Mouse (Mus musculus): ENCODE results near the gene Nme9. TPM values are rescaled to one million over a fixed set of nuclear protein-coding genes. Genes with fewer than 3 reads are reported as not detected.

Gene Nme9
- polyA plus RNA-seq, 1 experiment from 2014 or later: 3.3 TPM

- H3K27me3 ChIP-seq (replicated peaks; ENCODE audit: control insufficient read depth, insufficient read depth, low read length): no peaks in the 10 kb centered on the region
- no peak overlapping the region for H3K9ac ChIP-seq (ENCODE audit: low read depth, low read length)
- ATAC-seq (ENCODE audit: low read depth) (no peak), DNase-seq (ENCODE audit: low spot score) (no peak)
- H3K27ac ChIP-seq (replicated peaks; ENCODE audit: low read depth, low read length): no peak overlapping the region
- H3K4me3 ChIP-seq (ENCODE audit: low read depth, low read length): no peak overlapping the region
- no peak overlapping the region for H3K4me2 ChIP-seq (ENCODE audit: low read depth, low read length)
- no peaks in the 10 kb centered on the region for H3K4me1 ChIP-seq (ENCODE audit: control insufficient read depth, insufficient read depth, low read length)
- H3K36me3 ChIP-seq (ENCODE audit: control insufficient read depth, insufficient read depth, low read length): peaks cover 5% of the 10 kb centered on the region; the same call in 1 of the 2 replicates
- H3K9me3 ChIP-seq (ENCODE audit: control insufficient read depth, low read length): no peaks in the 10 kb centered on the region
- WGBS: 74% methylated on average over 7 of the region's 7 CpGs
Observed at GRCm38 (mm10) chr9:99505875-99506274, 54.6 kb downstream of the Nme9 start.

Other genes with a start within 250 kb of the Nme9 start
- gene Faiml, start 214.2 kb upstream of the Nme9 start, polyA plus RNA-seq (2014; fragmentation: Nextera tagmentation; extraction: Ambion mirVana): not detected in 2 replicates
- 22.2 and 27.3 TPM in 2 replicates for gene Cep70, start 208.1 kb upstream of the Nme9 start, polyA plus RNA-seq (2014; fragmentation: Nextera tagmentation; extraction: Ambion mirVana)
- 0.84 and 0.90 TPM in 2 replicates for gene Esyt3, start 92.9 kb upstream of the Nme9 start, polyA plus RNA-seq (2014; fragmentation: Nextera tagmentation; extraction: Ambion mirVana)
- gene Mras, start 14.1 kb upstream of the Nme9 start, polyA plus RNA-seq (2014; fragmentation: Nextera tagmentation; extraction: Ambion mirVana): 22.9 and 30.6 TPM in 2 replicates
- gene Armc8, start 117.4 kb downstream of the Nme9 start, polyA plus RNA-seq (2014; fragmentation: Nextera tagmentation; extraction: Ambion mirVana): 21.0 and 22.8 TPM in 2 replicates
- 19.0 and 21.3 TPM in 2 replicates for gene Dbr1, start 124.3 kb downstream of the Nme9 start, polyA plus RNA-seq (2014; fragmentation: Nextera tagmentation; extraction: Ambion mirVana)
- not detected in 2 replicates for gene A4gnt, start 161.0 kb downstream of the Nme9 start, polyA plus RNA-seq (2014; fragmentation: Nextera tagmentation; extraction: Ambion mirVana)
- 15.6 and 15.8 TPM in 2 replicates for gene Dzip1l, start 178.0 kb downstream of the Nme9 start, polyA plus RNA-seq (2014; fragmentation: Nextera tagmentation; extraction: Ambion mirVana)

Measured in embryonic facial prominence, embryonic 14.5 days (tissue).